Mouse (Mus musculus) thymus, postnatal 0 days (tissue): ENCODE data around the gene Kcnq1. TPM values are rescaled to one million over a fixed set of nuclear protein-coding genes. Genes with fewer than 3 reads are reported as not detected.
A peak's percentile ranks its signal among the peaks of the same experiment; 100 is the strongest.

Experiments
- DNase-seq: peaks from one replicate; pipeline ENCODE4 v3.0.0-alpha.2; 2015; ENCODE audit warnings: low spot score
- polyA plus RNA-seq: library from polyadenylated mRNA; unstranded; fragments of >200 nt; fragmentation: Nextera tagmentation; extraction: Ambion mirVana; gene quantifications from 2 replicates; pipeline ENCODE4 v1.2.1, GENCODE M21; 2015

Kcnq1 gene
- polyA plus RNA-seq, 1 experiment from 2014 or later, result 0.29 TPM

- no peak for DNase-seq
These were observed 159.8 kb downstream of the Kcnq1 start for GRCm38 (mm10) chr7:143265829-143266438.

GRCm38 (mm10) chr7:143273747-143274146, 167.6 kb downstream of the Kcnq1 start:
- no peak for DNase-seq

GRCm38 (mm10) chr7:143275030-143275429, 168.9 kb downstream of the Kcnq1 start:
- DNase-seq, result no peak

GRCm38 (mm10) chr7:143283625-143284024, 177.5 kb downstream of the Kcnq1 start:
- DNase-seq, result no peak

GRCm38 (mm10) chr7:143284866-143285265, 178.7 kb downstream of the Kcnq1 start:
- peak; percentile 49 for DNase-seq

- no peak for DNase-seq
These were observed 179.3 kb downstream of the Kcnq1 start for GRCm38 (mm10) chr7:143285440-143285839.

- DNase-seq, result no peak
These were observed 180.5 kb downstream of the Kcnq1 start for GRCm38 (mm10) chr7:143286532-143287290.

- DNase-seq, result no peak
These were observed 182.0 kb downstream of the Kcnq1 start for GRCm38 (mm10) chr7:143288135-143288534.

GRCm38 (mm10) chr7:143289082-143289849, 183.1 kb downstream of the Kcnq1 start:
- no peak for DNase-seq

- DNase-seq, result no peak
These were observed 188.7 kb downstream of the Kcnq1 start for GRCm38 (mm10) chr7:143294690-143295355.

GRCm38 (mm10) chr7:143295356-143296000, 189.3 kb downstream of the Kcnq1 start:
- DNase-seq, result peak; percentile 28

GRCm38 (mm10) chr7:143296001-143296379, 189.8 kb downstream of the Kcnq1 start:
- no peak for DNase-seq

GRCm38 (mm10) chr7:143296384-143296801, 190.2 kb downstream of the Kcnq1 start:
- peak; percentile 93 for DNase-seq

GRCm38 (mm10) chr7:143300037-143300436, 193.9 kb downstream of the Kcnq1 start:
- no peak for DNase-seq

- no peak for DNase-seq
These were observed 194.5 kb downstream of the Kcnq1 start for GRCm38 (mm10) chr7:143300681-143301080.

- no peak for DNase-seq
These were observed 196.0 kb downstream of the Kcnq1 start for GRCm38 (mm10) chr7:143302156-143302555.

GRCm38 (mm10) chr7:143302593-143303238, 196.6 kb downstream of the Kcnq1 start:
- no peak for DNase-seq

GRCm38 (mm10) chr7:143303557-143303956, 197.4 kb downstream of the Kcnq1 start:
- no peak for DNase-seq

GRCm38 (mm10) chr7:143305808-143306207, 199.6 kb downstream of the Kcnq1 start:
- DNase-seq, result no peak

GRCm38 (mm10) chr7:143308001-143308400, 201.8 kb downstream of the Kcnq1 start:
- no peak for DNase-seq

GRCm38 (mm10) chr7:143310311-143310710, 204.1 kb downstream of the Kcnq1 start:
- no peak for DNase-seq
